Mouse (Mus musculus) yolk sac, embryonic 10.5 days (tissue): Measurements from ENCODE around the gene A930017K11Rik.

Source experiments
- DNase-seq: peaks from one replicate; pipeline ENCODE4 v3.0.0-alpha.2; 2017; ENCODE audit warnings: low spot score

A930017K11Rik gene

GRCm38 (mm10) chr17:25958771-25959494 lies 6.6 kb upstream of the A930017K11Rik start:
- DNase-seq, result no peak

GRCm38 (mm10) chr17:25957586-25958051 lies 5.3 kb upstream of the A930017K11Rik start:
- DNase-seq, result no peak

- no peak for DNase-seq
Observed at GRCm38 (mm10) chr17:25956631-25957030, 4.3 kb upstream of the A930017K11Rik start.

- DNase-seq, result no peak
Observed at GRCm38 (mm10) chr17:25956201-25956600, 3.8 kb upstream of the A930017K11Rik start.

GRCm38 (mm10) chr17:25955736-25956135 lies 3.4 kb upstream of the A930017K11Rik start:
- DNase-seq, result no peak

- DNase-seq, result no peak
Observed at GRCm38 (mm10) chr17:25954671-25955070, 2.3 kb upstream of the A930017K11Rik start.

- DNase-seq, result no peak
Observed at GRCm38 (mm10) chr17:25953161-25953560, 796 bp upstream of the A930017K11Rik start.

GRCm38 (mm10) chr17:25951225-25951802 lies 1.1 kb downstream of the A930017K11Rik start:
- DNase-seq, result no peak

GRCm38 (mm10) chr17:25950706-25951105 lies 1.7 kb downstream of the A930017K11Rik start:
- DNase-seq, result no peak

GRCm38 (mm10) chr17:25949981-25950380 lies 2.4 kb downstream of the A930017K11Rik start:
- no peak for DNase-seq

- DNase-seq, result no peak
Observed at GRCm38 (mm10) chr17:25948051-25948450, 4.3 kb downstream of the A930017K11Rik start.

- DNase-seq, result no peak
Observed at GRCm38 (mm10) chr17:25947576-25947975, 4.8 kb downstream of the A930017K11Rik start.

- DNase-seq, result no peak
Observed at GRCm38 (mm10) chr17:25946891-25947290, 5.5 kb downstream of the A930017K11Rik start.

GRCm38 (mm10) chr17:25946349-25946748 lies 6.0 kb downstream of the A930017K11Rik start:
- DNase-seq, result no peak

GRCm38 (mm10) chr17:25945517-25946155 lies 6.7 kb downstream of the A930017K11Rik start:
- no peak for DNase-seq

- no peak for DNase-seq
Observed at GRCm38 (mm10) chr17:25944366-25945163, 7.8 kb downstream of the A930017K11Rik start, which contains the start of the genes Pigq and Nhlrc4. Pigq (minus strand) TSS chr17:25944936. Nhlrc4 (minus strand) TSS chr17:25944961.

GRCm38 (mm10) chr17:25943769-25944168 lies 8.6 kb downstream of the A930017K11Rik start:
- DNase-seq, result no peak

GRCm38 (mm10) chr17:25943221-25943620 lies 9.1 kb downstream of the A930017K11Rik start:
- DNase-seq, result no peak

- peak; percentile 41 for DNase-seq
Observed at GRCm38 (mm10) chr17:25942597-25943151, 9.7 kb downstream of the A930017K11Rik start.

- peak; percentile 74 for DNase-seq
Observed at GRCm38 (mm10) chr17:25941511-25942241, 10.7 kb downstream of the A930017K11Rik start.

GRCm38 (mm10) chr17:25934526-25934925 lies 17.8 kb downstream of the A930017K11Rik start:
- no peak for DNase-seq
